Comparison of ENCODE assay signal across 12 mouse cellular contexts in genomic region chr8:78267894-78268411, GRCm38 (mm10). TPM values are rescaled to one million over a fixed set of nuclear protein-coding genes. Genes with fewer than 3 reads are reported as not detected.
DNase-seq lines count a peak whose midpoint lies in the region; ATAC-seq and TF ChIP-seq lines count a peak whose summit lies in the region.
"Had no signal": no experiment of that assay in that cellular context is flagged by ENCODE, and none has a peak within 500 bp of the region (broad histone marks: within the 10 kb centered on the region; RNA-seq: fewer than 3 reads in every experiment).

No protein-coding gene starts in this region.

- TF ChIP-seq EP300 in stomach, postnatal 0 days (optimal IDR thresholded peaks at IDR 0.05), result no peak

- H3K4me1 ChIP-seq in heart, embryonic 13.5 days, result peaks cover 11% of the 10 kb centered on the region
- no peaks in the 10 kb centered on the region for H3K4me1 ChIP-seq in stomach, embryonic 14.5 days (ENCODE audit: control insufficient read depth, insufficient read depth, low read length)
- H3K4me1 ChIP-seq in stomach, postnatal 0 days (replicated peaks; ENCODE audit: control insufficient read depth, insufficient read depth), result no peaks in the 10 kb centered on the region
- H3K4me1 ChIP-seq in hindbrain, embryonic 15.5 days (replicated peaks), result peaks cover 13% of the 10 kb centered on the region

- H3K4me3 ChIP-seq in heart, embryonic 13.5 days, result no peak overlapping the region
- H3K4me3 ChIP-seq in stomach, embryonic 14.5 days (ENCODE audit: low read depth, low read length), result no peak overlapping the region
- no peak overlapping the region for H3K4me3 ChIP-seq in stomach, postnatal 0 days (ENCODE audit: low read depth, low read length)
- no peak overlapping the region for H3K4me3 ChIP-seq in hindbrain, embryonic 15.5 days

- TF ChIP-seq CTCF in stomach, postnatal 0 days (IDR thresholded peaks at IDR 0.05; ENCODE audit: low read depth), result no peak

- H3K27me3 ChIP-seq in heart, embryonic 13.5 days (replicated peaks), result no peaks in the 10 kb centered on the region; the same call in 1 of the 2 replicates
- no peaks in the 10 kb centered on the region for H3K27me3 ChIP-seq in stomach, embryonic 14.5 days (ENCODE audit: control insufficient read depth, insufficient read depth, low read length)
- no peaks in the 10 kb centered on the region for H3K27me3 ChIP-seq in stomach, postnatal 0 days (ENCODE audit: control insufficient read depth, insufficient read depth, low read length)
- H3K27me3 ChIP-seq in hindbrain, embryonic 15.5 days, result no peaks in the 10 kb centered on the region

- H3K27ac ChIP-seq in heart, embryonic 13.5 days (replicated peaks), result 0 out of 2 replicates have a peak overlapping the region, but pooled peaks have one; percentile 37
- no peak overlapping the region for H3K27ac ChIP-seq in stomach, embryonic 14.5 days (ENCODE audit: low read length)
- no peak overlapping the region for H3K27ac ChIP-seq in stomach, postnatal 0 days (replicated peaks)
- H3K27ac ChIP-seq in hindbrain, embryonic 15.5 days (replicated peaks), result no peak overlapping the region
- H3K27ac ChIP-seq: liver, embryonic 14.5 days had no signal

- H3K9me3 ChIP-seq in heart, embryonic 13.5 days, result no peaks in the 10 kb centered on the region
- H3K9me3 ChIP-seq in stomach, embryonic 14.5 days (ENCODE audit: control insufficient read depth, low read depth, low read length), result no peaks in the 10 kb centered on the region
- no peaks in the 10 kb centered on the region for H3K9me3 ChIP-seq in stomach, postnatal 0 days (ENCODE audit: control insufficient read depth, low read length)
- H3K9me3 ChIP-seq in hindbrain, embryonic 15.5 days, result no peaks in the 10 kb centered on the region

- peak overlapping the region; percentile 20; the same call in 1 of the 2 replicates for H3K4me2 ChIP-seq in heart, embryonic 13.5 days
- H3K4me2 ChIP-seq in stomach, embryonic 14.5 days (replicated peaks; ENCODE audit: low read depth, low read length), result 0 out of 2 replicates have a peak overlapping the region, but pooled peaks have one; percentile 3
- no peak overlapping the region for H3K4me2 ChIP-seq in stomach, postnatal 0 days (replicated peaks; ENCODE audit: low read depth)
- H3K4me2 ChIP-seq in hindbrain, embryonic 15.5 days, result 0 out of 2 replicates have a peak overlapping the region, but pooled peaks have one; percentile 5

- H3K36me3 ChIP-seq in heart, embryonic 13.5 days, result no peaks in the 10 kb centered on the region
- H3K36me3 ChIP-seq in stomach, embryonic 14.5 days (ENCODE audit: control insufficient read depth, insufficient read depth, low read length), result no peaks in the 10 kb centered on the region
- no peaks in the 10 kb centered on the region for H3K36me3 ChIP-seq in stomach, postnatal 0 days (ENCODE audit: control insufficient read depth, insufficient read depth, low read length)
- no peaks in the 10 kb centered on the region for H3K36me3 ChIP-seq in hindbrain, embryonic 15.5 days

- 15% methylated on average over 7 of the region's 7 CpGs for WGBS in heart, embryonic 13.5 days
- WGBS in stomach, embryonic 14.5 days, result 18% methylated on average over 7 of the region's 7 CpGs
- WGBS in stomach, postnatal 0 days, result 20% methylated on average over 7 of the region's 7 CpGs
- 7% methylated on average over 7 of the region's 7 CpGs for WGBS in hindbrain, embryonic 15.5 days

- H3K9ac ChIP-seq in heart, embryonic 13.5 days, result no peak overlapping the region
- no peak overlapping the region for H3K9ac ChIP-seq in stomach, embryonic 14.5 days (replicated peaks; ENCODE audit: low read depth, low read length)
- H3K9ac ChIP-seq in stomach, postnatal 0 days (ENCODE audit: low read length), result no peak overlapping the region
- H3K9ac ChIP-seq in hindbrain, embryonic 15.5 days, result no peak overlapping the region
- H3K9ac ChIP-seq: liver, embryonic 14.5 days had no signal

- no peak for DNase-seq in heart, postnatal 25 days (ENCODE audit: low spot score)
- no peak for DNase-seq in stomach, postnatal 0 days (ENCODE audit: low spot score)
- no peak for DNase-seq in frontal cortex, adult 2 months (ENCODE audit: extremely low spot score in 1 of 2, low spot score in 1 of 2)
- no peak for DNase-seq in ovary, postnatal 14 days (ENCODE audit: low spot score)
- no peak for DNase-seq in gastrocnemius, postnatal 25 days
- DNase-seq: cerebellum, adult 11-12 months; right cerebral cortex, adult 18-20 months had no signal

- no peak for ATAC-seq in heart, embryonic 13.5 days (ENCODE audit: extremely low read depth, insufficient number of reproducible peaks, low FRiP score, low TSS enrichment)
- no peak for ATAC-seq in stomach, embryonic 14.5 days (ENCODE audit: insufficient number of reproducible peaks, insufficient read depth, low FRiP score, low read depth)
- ATAC-seq in stomach, postnatal 0 days (ENCODE audit: low FRiP score, low TSS enrichment), result no peak
- no peak for ATAC-seq in hindbrain, embryonic 15.5 days (ENCODE audit: low FRiP score, low read depth)

- intact Hi-C loops in heart, postnatal 25 days (cut with DNase I), result no loop called here

RNA-seq across cellular contexts. Expression of gene Ttc29, which starts 54.9 kb away (rescaled TPM):
- not detected in 2 replicates for polyA plus RNA-seq in heart, embryonic 13.5 days (2015; fragmentation: Nextera tagmentation; extraction: Ambion mirVana)
- total RNA-seq in heart, postnatal 25 days (2021), result not detected
- not detected in 2 replicates for polyA plus RNA-seq in stomach, embryonic 14.5 days (2014; fragmentation: Nextera tagmentation; extraction: Ambion mirVana)
- polyA plus RNA-seq in stomach, postnatal 0 days (2015; fragmentation: Nextera tagmentation; extraction: Ambion mirVana), result not detected in 2 replicates
- polyA plus RNA-seq in hindbrain, embryonic 15.5 days (2015; fragmentation: Nextera tagmentation; extraction: Ambion mirVana), result 0.31 and 1.2 TPM in 2 replicates
- polyA plus RNA-seq in frontal cortex, adult 2 months (2012; rRNA removed), result 0.06 and 0.10 TPM in 2 replicates
- total RNA-seq in gastrocnemius, postnatal 25 days (2021), result not detected
- total RNA-seq: megakaryocyte-erythroid progenitor cell, adult 5-6 weeks had no signal
- polyA plus RNA-seq: liver, embryonic 14.5 days had no signal
